Mouse (Mus musculus) ovary, adult 18-20 months (tissue): ENCODE data around the gene Cox4i1.
"Not testable (repeated sequence)": the region's sequence is repeated elsewhere in the genome, so short reads cannot be mapped to it uniquely, and the experiment has no call there.

Experiments
- DNase-seq: peaks from one replicate; pipeline ENCODE4 v3.0.0; 2022; ENCODE audit warnings: low spot score, mixed read lengths

Gene Cox4i1

DNA sequence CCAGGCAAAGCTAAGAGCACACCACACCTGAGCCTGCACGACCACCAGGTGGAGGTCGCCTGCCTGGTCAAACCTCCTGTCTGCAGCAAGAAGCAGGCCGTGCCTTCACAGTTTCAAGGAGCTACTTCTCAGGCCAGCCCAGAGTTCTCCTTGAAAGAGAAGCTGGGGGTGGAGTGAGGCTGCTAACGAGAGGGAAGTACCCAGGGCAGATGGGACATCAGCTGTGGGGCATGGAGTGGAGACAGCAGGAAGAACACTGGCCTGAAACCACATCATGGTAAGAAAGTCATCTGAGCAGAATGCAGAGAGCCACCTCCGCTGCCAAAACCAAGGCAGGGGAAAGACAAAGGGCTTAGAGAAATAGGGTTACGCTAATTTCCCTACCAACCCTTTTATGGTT, 3.5 kb upstream of the Cox4i1 start:
- DNase-seq, result no peak

GRCm38 (mm10) chr8:120665726-120666455, 2.1 kb upstream of the Cox4i1 start:
- DNase-seq, result no peak

- no peak for DNase-seq
Observed at GRCm38 (mm10) chr8:120666807-120667470, 1.1 kb upstream of the Cox4i1 start.

- DNase-seq, result no peak
Observed at GRCm38 (mm10) chr8:120668374-120668905, 418 bp downstream of the Cox4i1 start, which contains the start of gene Emc8. TSS of gene Emc8 (minus strand) at chr8:120668573.

- DNase-seq, result no peak
Observed at GRCm38 (mm10) chr8:120671775-120672174, 3.8 kb downstream of the Cox4i1 start.

DNA sequence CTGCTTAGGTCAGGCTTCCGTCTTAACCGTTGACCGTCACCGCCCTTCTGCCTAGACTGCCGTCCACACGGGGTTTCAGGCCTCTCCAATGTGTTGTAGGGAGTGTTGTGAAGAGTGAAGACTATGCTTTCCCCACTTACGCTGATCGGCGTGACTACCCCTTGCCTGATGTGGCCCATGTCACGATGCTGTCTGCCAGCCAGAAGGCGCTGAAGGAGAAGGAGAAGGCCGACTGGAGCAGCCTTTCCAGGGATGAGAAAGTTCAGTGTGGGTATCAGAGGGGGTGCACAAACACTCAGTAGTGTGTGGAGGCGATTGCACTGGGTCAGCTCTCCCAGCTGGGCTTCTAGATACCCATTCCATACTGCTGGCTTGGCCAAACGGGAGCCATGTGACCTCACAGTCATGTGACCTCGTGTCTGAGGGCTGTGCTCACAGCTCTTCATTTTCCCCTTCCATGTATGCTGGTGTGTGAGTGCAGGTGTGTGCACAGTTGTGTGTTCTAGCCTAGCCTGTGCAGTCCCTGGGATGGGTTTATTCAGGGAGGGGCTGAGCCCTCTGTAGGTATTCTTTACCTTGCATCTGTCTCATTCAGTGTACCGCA, 4.7 kb downstream of the Cox4i1 start:
- DNase-seq, result no peak

DNA sequence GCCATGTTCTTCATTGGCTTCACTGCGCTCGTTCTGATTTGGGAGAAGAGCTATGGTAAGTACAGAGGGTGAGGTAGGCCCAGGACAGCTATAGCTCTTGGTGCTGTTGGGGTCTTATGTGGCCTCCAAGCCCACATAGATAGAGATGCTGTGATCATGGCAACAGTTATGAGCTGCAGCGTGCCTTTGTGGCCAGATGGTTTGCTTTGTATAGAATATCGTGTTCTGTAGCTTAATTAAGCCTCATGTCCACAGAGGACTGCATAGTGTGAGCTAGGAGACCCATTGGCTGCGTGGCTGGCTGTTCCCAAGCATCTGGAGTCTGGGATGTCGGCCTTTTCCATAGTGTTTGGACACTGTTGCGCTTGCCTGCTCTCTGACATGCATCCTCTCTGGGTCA, 5.3 kb downstream of the Cox4i1 start:
- no peak for DNase-seq

- DNase-seq, result no peak
Observed at GRCm38 (mm10) chr8:120675718-120676117, 7.7 kb downstream of the Cox4i1 start.

DNA sequence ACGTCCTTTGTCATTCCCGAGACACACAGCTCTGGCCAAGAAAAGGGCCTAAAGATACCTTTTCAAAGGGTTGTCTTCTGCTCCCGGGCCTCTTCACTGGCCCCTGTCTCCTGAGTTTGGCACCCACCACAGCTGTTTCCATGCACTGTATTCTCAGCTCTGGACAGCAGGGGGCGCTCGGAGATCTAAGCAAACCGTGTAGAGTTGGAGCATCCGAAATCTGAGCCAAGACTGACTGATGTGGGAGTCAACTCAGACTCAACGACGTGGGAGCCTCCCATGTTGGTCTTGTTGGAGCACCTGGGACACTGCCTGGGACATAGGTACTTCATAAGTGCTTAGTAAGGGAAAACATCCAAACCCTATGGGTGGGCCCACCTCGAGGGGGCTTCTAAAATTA, 10.4 kb downstream of the Cox4i1 start:
- DNase-seq, result peak; percentile 44

GRCm38 (mm10) chr8:120679629-120680387, 11.8 kb downstream of the Cox4i1 start:
- DNase-seq, result no peak

GRCm38 (mm10) chr8:120680405-120680804, 12.4 kb downstream of the Cox4i1 start:
- DNase-seq, result not testable (repeated sequence)

GRCm38 (mm10) chr8:120681113-120681512, 13.1 kb downstream of the Cox4i1 start:
- no peak for DNase-seq

DNA sequence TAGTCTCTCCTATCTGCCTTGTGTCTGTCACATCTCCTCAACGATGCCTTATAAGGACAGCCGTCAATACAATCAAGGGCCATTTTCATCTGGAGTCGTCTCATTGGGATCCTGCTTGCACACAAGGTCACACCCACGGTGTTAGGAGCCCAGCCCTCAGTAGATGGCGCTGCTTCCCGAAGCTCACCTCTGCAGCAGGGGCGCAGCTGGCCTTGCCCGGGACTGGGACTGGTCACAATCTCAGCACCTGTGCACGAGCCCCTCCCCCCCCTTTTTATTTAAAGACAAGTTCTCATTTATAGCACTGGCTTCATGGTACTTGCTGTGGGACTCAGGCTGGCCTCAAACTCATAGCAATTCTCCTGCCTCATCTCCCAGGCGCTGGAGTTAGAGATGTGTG, 15.6 kb downstream of the Cox4i1 start:
- DNase-seq, result peak; percentile 42

DNA sequence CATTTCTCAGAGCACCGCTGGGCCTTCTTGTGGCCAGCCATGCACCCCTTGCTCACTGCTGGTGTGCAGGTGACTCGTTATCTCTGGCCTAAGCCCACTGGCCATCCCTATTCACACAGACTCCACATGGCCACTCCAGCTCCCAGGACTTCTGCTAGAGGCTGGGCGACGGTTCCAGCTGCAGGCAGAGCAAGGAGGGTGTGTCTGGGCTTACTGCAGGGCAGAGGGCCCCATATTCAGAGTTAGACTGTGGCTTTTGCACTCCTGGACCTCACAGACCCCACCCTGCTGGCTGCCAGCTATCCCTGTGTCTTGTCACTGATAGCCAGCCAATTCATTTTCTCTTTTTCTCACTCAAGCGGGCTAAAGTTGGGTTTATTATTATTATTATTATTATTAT, 16.1 kb downstream of the Cox4i1 start:
- DNase-seq, result no peak

DNA sequence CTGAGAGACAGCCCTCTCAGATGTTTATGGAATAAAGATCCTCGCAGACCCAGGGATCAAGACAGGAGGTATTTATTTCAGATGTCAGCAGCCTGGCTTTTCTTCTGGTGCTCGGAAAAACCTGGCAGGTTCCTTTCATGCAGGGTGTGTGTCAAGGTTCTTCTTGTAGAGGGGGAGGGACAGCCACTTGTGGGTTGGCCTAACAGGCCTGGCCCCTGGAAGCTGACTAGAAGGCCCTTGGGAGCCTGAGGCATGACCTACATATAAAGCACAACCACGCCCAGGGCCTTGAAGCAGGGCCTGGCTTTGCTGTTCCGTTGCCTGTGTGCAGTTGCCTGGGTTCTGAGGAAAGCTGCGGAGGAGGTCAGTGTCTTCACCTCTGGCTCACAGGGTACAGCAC, 17.1 kb downstream of the Cox4i1 start:
- peak; percentile 77 for DNase-seq

DNA sequence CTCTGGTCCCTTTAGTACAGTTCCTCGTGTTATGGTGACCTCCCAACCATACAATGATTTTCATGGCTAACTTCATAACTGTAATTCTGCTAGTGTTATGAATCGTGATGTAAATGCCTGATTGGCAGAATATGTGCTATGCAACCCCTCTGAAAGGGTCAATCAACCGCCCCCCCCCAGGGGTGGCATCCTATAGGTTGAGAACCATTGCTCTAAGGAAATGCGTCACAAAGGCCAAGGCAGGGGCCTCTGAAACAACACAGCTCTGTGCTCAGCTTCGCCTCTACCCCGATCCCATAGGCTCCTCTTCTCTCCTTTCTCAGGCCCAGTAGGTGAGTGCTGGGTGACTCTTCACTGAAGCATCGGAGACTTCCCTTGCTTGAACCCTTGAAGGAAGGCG, 17.6 kb downstream of the Cox4i1 start:
- no peak for DNase-seq

DNA sequence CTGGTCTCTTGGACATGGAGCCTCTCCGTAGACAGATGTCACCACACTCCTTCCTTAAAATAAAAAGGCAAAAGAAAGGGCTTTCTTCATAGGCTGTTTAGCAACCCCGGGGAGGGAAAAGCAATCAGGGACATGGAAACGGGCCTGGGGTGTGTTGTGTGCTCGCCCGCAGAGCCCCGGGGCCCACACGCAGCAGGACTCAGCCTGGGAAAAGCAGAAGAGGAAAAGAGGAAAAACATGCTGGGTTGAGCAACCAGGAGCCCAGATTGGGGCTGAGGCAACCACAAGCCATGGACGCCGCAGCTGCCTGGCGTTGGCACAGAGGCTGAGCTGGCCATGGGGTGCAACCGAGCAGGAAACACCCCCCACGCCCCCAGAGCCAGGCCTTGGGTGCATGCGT, 18.0 kb downstream of the Cox4i1 start:
- peak; percentile 24 for DNase-seq

- no peak for DNase-seq
Observed at GRCm38 (mm10) chr8:120686576-120686975, 18.6 kb downstream of the Cox4i1 start.

- no peak for DNase-seq
Observed at GRCm38 (mm10) chr8:120687786-120688185, 19.8 kb downstream of the Cox4i1 start.

- DNase-seq, result no peak
Observed at GRCm38 (mm10) chr8:120688511-120688910, 20.5 kb downstream of the Cox4i1 start.

DNA sequence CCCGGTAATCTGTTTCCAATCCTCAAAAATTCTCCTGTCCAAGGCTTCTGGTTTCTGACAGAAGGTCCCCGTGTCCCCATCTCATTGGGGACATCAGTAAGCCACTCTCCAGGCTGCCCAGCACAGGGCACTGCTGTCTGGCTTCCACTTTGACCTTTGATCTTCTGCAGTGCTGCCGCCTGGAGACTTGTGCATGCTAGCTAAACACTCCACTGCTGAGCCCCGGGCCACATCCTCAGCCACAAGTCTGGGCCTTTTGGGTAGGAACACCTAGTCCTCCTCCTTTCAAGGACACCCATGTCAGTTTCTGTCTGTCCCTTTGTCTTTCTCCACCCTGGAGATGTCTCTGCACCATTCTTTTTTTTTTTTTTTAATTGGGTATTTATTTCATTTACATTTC, 24.9 kb downstream of the Cox4i1 start:
- no peak for DNase-seq

DNA sequence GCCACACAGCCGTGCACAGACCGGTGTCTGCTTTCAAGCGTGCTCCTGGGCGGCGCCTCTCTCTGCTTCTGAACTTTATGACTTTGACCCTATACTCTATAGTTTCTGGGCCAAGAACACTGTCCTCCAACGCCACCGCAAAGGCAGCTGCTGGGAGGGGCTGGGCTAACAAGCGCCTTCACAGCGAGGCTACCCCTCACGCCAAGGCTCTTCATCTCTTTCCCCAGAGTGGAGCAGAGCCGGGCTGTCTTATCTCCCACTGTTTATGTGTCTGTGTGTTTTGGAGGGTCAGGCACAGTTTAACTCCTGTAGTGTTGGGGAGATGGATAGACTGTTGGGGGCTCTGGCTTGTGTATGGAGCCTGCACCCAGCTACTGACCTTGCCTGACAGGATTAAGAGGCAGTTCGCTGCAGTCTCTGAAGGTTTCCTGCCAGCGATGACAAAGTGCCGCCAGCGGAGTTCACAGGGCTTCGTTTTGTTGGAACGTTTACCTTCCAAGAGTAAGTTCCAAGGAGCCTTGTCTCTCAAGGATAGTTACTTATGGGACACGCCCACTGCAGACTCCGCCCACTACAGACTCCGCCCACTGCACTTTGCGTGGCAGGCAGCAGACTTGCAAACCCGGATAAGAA, 26.0 kb downstream of the Cox4i1 start:
- peak; percentile 43 for DNase-seq
